Mouse (Mus musculus) natural killer cell, adult 2 months (primary cell): ENCODE data around the gene Zkscan14.

Experiments used
- DNase-seq, 2 experiments: peaks; one replicate each; pipeline ENCODE4 v3.0.0; 2022; ENCODE audit warnings: low spot score in 2 of 2

The Zkscan14 gene

DNA sequence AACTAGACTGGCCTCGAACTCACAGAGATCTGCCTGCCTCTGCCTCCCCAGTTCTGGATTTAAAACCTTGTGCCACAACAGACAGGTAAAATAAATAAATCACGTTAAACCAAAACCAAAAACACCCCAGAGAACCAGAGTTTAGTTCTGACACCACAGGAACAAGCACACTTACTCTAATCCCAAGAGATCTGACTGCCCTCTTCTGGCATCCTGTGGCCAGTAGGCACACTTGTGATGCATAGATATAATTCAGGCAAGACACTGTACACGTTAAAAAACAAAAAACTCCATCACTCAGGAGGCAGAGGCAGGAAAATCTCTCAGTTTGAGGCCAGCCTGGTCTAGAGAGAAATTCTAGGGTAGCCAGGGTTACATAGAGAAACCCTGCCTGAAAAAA, 778 bp upstream of the Zkscan14 start:
- DNase-seq, result no peak

DNA sequence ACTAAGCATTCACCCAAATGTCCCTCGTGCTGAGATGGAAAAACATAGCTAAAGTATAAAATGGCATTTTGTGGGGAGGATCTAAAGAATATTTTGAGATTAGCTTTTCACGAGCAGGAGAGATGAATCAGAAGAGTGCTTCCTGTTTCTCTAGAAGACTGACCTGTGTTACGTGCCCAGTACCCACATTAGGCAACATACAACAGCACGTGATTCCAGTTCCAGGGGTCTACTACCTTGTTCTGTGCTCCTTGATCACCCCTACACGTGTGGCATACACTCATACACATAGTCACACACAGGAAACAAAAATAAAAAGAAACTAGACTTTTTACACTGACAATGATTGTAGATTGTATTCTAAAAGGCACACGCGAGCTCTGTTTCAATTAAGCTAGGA, 1.3 kb downstream of the Zkscan14 start:
- no peak for DNase-seq

GRCm38 (mm10) chr5:145191962-145192361, 9.7 kb downstream of the Zkscan14 start, which contains the start of gene Atp5j2:
Gene Atp5j2 (minus strand): TSS chr5:145192062.
- no peak for DNase-seq

DNA sequence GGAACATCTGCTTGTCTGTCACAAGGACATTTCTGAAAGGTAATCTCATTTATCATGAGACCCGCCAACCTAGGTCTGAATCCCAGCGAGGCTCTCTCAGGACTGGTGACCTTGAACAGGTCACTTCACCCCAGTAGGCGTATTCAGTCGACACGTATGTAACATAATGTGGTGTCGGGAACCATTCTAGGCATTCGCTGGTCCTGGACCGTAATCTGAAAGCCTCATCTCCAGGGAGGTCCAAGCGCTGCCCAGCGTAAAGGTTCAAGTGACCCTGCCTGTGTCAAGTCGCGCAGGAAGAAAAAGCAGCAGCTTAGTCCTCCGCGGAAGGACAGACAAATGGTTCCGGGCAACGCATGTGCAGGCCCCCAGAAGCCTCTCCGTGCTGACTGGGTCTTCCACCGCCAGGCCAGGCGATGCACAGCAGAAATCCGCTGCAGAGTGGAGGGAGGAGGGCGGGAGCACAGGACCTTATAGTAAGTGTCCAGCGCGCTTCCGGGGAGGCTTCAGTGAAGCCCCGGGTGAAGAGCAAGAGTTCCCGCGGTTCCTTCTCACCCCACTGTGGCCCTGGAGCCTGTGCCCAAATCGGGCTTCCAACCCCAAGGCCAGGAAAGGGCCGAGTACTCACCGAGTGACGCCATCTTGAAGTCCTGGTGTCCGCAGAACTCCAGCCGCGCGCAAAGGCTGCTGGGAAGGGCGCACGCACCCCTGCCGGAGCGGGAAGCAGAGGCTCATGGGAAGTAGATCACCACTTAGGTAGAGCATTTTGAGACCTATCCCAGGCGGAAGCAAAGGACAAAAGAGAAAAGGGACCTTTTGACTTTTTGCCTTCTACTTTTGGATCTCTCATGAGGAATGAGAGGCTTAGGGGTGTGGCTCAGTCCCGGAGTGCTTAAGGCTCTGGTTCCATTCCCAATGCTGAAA, 10.5 kb downstream of the Zkscan14 start:
- peak; percentile 80 to 85 for DNase-seq

DNA sequence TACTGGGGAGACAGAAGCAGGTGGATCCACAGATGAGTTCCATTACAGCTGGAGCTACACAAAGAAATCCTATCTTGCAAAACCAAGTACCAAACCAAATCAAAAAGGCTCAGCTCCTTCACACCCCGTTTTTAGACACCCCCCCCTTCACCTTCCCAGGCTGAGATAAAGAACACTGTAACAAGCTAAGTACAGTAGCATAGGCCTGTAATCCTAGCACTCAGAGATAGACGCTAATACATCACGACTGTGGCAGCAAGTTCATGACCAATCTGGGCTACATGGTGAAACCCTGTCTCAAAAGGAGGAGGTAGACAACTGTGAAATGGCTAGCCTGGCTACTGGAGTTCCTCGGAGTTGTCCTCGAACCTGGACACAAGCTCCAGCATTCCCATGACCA, 11.3 kb downstream of the Zkscan14 start:
- no peak for DNase-seq

GRCm38 (mm10) chr5:145189416-145189815, 12.3 kb downstream of the Zkscan14 start:
- DNase-seq, result no peak

- DNase-seq, result no peak
Observed at GRCm38 (mm10) chr5:145185244-145185643, 16.4 kb downstream of the Zkscan14 start.

DNA sequence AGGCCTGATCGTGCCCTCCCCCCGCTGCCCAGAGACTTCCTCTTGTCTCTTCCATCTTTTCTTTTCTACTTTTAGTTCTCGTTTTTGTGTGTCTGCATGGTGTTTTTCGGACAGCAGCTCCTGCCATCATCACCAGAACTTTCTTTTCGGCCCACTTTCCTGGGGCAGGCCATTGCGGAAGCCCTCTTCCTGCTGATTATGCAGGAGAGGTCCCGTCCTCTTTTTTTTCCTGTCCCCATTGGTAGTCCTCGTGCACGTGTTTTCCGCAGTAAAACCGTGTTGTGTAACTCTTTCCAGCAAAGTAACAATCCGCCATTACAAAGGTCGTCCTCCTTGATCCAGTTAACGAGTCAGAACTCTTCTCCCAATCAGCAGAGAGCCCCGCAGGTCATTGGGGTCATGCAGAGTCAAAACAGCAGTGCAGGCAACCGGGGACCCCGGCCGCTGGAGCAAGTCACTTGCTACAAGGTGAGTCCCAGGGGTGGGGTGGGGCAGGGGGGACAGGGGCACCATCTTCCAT, 23.1 kb downstream of the Zkscan14 start:
- no peak for DNase-seq

DNA sequence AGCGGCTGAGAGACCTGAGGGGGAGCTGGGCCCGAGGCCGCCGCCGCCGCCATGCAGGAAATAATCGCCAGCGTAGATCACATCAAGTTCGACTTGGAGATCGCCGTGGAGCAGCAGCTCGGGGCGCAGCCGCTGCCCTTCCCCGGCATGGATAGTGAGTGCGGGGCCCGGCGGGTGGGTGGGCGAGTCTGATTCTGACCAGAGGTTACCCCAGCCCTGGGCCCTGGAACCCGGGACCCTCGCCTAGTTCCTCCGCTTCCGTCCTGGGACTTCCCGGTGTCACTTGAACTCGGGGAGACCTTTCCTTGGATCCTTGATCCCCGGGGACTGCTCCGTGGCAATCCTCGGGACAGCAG, 34.4 kb downstream of the Zkscan14 start:
- DNase-seq, result no peak

GRCm38 (mm10) chr5:145166536-145167305, 34.9 kb downstream of the Zkscan14 start, which contains the start of the genes Ptcd1 and Cpsf4:
Gene Ptcd1 (minus strand): TSS chr5:145167108.
Gene Cpsf4 (plus strand): TSS chr5:145167213.
- peak; percentile 95 to 97 for DNase-seq

- DNase-seq, result no peak
Observed at GRCm38 (mm10) chr5:145165184-145165583, 36.5 kb downstream of the Zkscan14 start.

DNA sequence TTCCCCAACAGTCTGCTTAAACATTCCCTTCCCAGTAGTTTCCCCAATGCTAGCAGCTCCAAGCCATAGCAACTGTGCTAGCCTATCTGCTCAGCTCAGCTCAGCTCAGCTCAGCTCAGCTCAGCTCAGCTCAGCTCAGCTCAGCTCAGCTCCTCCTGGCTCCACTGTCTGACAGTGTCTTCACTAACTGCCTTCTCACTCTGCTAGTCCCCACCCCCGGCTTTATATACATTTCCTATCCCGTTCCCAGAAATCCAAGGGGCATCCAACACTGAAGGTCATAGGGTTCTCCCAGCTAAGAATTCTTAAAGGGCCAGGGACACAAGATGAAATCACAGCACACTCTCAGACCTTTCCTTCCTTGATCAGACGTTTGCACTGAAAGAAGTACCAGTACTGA, 37.0 kb downstream of the Zkscan14 start:
- no peak for DNase-seq

- no peak for DNase-seq
Observed at GRCm38 (mm10) chr5:145161361-145161760, 40.3 kb downstream of the Zkscan14 start.

DNA sequence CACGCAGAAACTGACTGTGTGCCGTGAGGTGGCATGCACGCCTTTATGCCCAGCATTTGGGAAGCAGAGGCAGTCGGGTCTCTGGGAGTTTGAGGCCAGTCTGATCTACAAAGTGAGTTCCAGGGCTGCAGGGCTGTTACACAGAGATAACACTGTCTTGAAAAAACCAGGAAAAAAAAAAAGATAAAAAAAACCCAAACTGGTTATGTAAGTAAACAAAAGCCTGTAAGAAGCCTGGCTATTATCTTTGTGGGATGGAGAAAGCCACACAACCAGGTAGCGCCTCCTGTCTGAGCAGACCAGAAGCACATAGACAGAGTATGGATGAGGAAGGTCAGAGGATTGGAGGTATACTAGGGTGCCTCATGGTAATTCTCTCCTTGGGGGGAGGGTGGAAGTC, 49.0 kb downstream of the Zkscan14 start:
- DNase-seq, result no peak

DNA sequence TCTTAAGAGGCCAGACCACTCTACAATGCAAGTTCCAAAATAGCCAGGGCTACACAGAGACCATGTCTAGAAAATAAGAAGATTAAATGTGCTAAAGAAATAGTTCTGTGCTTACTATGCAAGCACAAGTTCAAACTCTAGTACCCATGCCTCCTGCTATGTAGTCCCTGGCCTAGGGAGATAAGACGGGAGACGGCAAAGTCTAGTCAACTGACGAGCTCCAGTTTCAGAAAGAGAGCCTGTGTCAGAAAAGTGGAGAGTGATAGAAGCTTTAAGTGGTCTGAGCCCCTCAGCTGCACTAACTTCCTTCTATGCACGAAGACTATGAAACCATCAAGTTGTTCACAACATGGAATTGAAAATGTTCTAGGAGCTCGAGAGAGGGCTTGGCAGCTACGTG, 52.4 kb downstream of the Zkscan14 start:
- DNase-seq, result no peak

DNA sequence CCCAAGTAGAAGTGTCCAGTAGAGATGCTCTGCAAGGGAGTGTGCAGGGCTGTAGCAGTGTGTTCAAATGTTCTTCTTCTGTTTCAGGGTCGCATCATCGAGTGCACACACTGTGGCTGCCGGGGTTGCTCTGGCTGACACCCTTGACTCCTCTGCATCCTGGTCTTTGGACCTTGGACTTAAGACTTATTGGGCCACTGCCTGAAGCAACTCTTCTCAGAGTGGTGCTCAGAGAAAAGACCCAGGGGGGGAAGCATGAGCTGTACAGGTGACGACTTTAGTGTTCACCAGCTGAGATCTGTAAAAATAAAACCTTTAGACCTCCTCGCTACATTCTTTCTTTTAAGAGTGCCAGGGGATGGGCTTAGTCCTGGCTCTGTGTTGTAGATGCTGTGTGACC, 53.9 kb downstream of the Zkscan14 start:
- DNase-seq, result no peak
